Mouse (Mus musculus): ENCODE measurements around the gene Psmd13.
A peak's percentile ranks its signal among the peaks of the same experiment; 100 is the strongest.
"Not testable (repeated sequence)": the region's sequence is repeated elsewhere in the genome, so short reads cannot be mapped to it uniquely, and the experiment has no call there.

The Psmd13 gene

DNA sequence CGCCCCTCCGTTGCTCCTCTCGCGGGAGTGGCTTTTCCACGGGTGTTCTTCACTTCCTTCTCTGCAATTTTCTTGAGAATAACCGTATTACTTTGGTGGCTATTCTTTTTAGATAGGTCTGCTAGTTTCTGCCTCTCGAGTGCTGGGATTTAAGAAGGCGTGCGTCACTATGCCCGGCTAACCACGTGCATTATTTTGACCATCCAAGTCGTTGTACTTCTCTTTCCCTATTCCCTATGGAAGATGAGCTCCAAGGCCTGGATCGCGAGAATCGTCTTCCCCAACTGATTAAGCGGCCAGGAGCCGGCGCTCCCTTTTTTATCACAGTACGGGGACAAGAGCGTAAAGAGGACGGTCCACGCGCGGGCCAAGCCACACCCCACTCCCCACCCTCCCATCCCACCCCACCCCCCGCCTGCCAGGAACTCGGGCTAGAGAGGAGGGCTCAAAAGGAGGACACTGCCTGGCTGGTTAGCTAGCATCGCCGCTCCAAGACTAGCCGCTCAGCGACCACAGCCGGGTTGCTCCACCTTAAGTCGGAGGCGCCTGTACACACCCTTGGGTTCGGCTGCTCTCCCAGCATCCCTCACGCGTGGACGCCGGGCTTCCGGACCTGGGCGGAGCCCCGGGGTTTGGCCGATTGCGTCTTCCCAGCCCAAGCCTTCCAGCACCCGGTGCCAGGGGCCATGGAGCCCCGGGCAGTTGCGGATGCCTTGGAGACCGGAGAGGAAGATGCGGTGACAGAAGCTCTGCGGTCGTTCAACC lies 24.8 kb upstream of the Psmd13 start, which contains the start of gene Ric8a:
Gene Ric8a, plus strand, starts transcription at position 173 of the 765 bp plus-strand sequence.
- peak; percentile 65 to 89 for DNase-seq (ENCODE audit: low spot score in 2 of 2)

DNA sequence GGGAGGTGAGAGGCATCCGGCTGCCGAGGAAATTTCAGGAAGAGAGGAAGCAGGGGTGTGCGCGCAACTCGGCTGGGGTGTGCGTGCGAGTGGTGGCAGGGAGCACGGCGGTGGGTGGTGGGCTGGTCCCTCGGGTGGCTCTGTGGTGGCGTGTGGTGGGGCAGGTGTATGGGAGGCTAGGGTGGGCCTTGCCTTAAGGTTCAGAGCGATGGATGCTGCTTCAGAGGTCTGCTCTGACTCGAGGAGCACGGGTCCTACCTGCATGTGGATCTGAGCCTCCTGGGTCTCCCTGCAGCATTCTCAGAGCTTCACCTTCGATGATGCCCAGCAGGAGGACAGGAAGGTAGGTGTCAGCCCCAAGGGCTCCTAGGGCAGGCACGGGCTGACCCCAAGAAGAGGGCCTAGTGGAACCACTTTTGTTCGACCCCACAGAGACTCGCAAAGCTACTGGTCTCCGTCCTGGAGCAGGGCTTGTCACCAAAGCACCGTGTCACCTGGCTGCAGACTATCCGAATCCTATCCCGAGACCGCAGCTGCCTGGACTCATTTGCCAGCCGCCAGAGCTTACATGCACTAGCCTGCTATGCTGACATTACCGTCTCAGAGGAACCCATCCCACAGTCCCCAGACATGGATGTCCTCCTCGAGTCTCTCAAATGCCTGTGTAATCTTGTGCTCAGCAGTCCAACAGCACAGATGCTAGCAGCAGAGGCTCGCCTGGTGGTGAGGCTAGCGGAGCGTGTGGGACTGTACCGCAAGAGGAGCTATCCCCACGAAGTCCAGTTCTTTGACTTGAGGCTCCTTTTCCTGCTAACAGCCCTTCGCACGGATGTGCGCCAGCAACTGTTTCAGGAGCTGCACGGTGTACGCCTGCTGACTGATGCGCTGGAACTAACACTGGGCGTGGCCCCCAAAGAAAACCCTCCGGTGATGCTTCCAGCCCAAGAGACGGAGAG lies 23.9 kb upstream of the Psmd13 start, which contains the start of gene Bet1l:
Gene Bet1l, minus strand, starts transcription at position 28 of the 956 bp plus-strand sequence.
- DNase-seq (ENCODE audit: low spot score in 2 of 2), result peak in 1 of 2 experiments; percentile 40

DNA sequence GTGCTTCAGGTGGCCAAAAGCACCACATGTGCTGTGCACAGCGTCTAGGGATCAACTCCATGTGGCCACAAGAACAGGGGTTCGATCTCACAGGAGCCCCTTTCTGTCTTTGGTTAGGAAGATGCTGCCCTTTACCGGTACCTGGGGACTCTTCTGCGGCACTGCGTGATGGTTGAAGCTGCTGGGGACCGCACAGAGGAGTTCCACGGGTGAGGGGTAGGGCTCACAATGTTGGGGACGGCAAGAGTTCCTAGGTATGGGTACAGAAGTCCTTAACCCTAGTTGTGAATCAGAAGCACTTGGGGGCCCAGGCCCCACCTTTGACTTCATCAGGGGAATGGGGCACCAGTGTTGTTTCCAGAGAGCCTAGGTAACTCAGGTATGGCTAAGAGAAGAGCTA lies 23.0 kb upstream of the Psmd13 start:
- no peak for DNase-seq (ENCODE audit: low spot score in 2 of 2)

DNA sequence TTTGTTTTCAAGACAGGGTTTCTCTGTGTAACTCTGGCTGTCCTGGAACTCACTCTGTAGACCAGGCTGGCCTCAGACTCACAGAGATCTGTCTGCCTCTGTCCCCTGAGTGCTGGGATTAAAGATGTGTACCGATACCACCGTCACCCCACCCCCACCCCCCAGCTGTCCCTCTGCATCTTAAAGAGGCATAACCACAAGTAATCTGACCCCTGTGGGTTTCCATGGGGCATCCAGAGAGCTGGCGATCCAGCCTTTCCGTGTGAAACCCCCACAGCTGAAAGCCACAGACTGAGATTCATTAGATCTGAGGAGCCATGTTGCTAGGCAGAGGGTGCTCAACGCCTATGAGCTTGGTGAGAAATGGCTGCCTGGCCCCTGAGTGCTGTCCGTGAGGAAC lies 21.8 kb upstream of the Psmd13 start:
- no peak for DNase-seq (ENCODE audit: low spot score in 2 of 2)

DNA sequence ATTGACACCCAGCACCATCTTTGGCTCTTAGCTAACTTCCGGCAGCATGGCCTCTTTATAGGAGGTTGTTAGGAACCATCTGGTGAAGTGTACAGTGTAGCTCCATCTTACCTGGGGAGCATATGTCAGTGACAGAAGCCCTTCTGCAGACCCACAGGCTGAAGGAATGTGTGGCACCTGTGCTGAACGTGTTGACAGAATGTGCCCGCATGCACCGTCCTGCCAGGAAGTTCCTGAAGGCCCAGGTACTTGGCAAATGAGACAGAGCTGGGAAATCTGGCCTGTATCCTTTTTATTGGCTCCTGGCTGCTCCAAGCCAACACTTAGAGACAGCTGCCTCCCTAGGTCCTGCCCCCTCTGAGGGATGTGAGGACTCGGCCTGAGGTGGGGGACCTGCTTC lies 21.0 kb upstream of the Psmd13 start:
- DNase-seq (ENCODE audit: low spot score in 2 of 2), result no peak

DNA sequence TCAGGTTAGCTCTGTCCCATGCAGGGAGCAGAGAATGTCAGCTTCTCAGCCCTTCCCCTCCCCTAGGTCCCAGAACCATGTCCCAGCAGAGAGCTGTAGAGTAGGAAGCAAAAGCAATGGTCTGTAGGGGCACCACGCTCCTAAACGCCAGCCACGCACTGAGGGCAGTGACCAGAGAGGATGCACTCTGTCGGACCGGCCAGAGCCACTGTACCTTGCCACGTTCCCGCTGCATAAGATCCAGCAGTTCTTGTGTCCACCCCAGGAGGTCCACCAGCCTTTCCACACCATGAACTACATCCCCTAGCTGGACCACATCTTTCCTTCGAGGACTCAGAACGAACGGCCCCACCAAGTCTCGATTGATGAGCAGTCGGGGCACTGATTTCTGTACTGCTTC lies 17.0 kb upstream of the Psmd13 start:
- DNase-seq (ENCODE audit: low spot score in 2 of 2), result no peak

DNA sequence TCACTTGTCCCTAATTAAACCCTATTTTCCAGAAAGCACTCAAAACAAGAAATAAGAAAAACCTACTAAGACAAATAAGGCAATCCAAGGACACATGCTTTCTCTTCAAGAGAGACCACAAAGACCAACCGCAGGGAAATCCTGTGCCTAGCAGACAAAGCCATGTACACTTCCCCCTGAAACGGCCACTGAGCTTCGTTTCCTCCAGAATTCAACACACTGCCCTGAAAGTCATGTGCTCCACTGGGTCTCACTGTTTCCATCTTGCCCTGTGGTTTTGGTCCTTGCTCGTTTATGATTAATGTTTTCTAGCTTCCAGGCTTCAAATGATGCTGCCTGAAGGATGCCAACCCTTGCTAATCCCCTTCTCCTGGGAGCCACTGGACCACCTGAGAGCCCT lies 7.5 kb upstream of the Psmd13 start:
- DNase-seq (ENCODE audit: low spot score in 2 of 2), result no peak

DNA sequence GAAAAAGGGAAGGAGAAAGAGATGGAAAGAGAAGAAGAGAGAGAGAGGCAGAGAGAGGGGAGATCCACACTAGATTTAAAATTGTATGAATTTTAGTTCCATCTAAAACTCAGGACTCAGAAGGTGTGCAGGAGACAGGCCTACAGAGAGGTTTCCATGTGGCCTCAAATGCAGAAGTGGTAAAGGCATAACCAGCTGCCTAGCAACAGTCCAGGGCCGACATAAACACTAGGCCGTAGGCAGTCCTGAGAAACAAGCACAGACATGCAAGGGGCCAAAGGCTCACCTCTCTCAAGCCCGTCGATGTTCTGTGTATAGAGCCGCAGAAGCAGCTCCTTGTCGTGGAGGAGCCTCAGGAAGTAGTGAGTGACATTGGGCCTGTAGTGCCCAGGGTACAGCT lies 4.4 kb upstream of the Psmd13 start:
- DNase-seq (ENCODE audit: low spot score in 2 of 2), result no peak

DNA sequence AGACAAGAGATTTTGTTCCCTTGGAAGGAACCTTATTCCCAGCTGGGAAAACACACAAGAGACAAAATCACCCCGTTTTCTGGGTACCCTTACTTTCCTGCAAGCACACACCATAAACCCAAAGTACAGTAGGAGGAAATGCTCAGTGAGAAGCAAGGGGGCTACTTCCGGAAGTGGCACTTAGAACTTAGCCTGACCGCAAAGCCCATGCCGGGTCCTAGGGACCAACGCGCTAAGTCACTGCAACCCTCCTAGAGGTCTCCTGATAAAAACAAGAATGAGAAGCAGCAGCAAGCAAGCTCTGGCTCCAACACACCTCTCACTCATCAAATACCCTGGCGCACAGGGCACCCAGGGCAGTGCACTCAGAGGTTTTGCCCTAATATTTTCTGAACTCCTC lies 2.4 kb upstream of the Psmd13 start:
- DNase-seq (ENCODE audit: low spot score in 2 of 2), result no peak

DNA sequence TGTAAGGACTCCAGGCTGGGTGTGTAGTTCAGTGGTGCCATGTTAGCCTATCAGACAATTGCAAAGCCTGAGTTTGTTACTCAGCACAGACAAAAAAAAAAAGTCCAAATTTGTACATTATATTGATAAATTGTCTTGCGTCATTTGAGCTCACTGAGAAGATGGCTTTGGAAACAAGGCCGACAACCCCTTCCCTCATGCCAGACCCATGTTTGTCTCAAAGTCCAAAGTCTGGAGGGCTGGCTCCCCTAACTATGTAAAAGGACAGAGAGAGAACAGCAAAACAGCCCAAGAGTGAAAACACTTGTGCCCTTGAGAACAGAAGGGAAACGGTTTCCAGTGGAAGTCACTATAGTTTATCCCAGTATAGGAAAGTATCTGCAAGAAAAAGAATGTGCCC lies 1.3 kb upstream of the Psmd13 start:
- DNase-seq (ENCODE audit: low spot score in 2 of 2), result no peak

DNA sequence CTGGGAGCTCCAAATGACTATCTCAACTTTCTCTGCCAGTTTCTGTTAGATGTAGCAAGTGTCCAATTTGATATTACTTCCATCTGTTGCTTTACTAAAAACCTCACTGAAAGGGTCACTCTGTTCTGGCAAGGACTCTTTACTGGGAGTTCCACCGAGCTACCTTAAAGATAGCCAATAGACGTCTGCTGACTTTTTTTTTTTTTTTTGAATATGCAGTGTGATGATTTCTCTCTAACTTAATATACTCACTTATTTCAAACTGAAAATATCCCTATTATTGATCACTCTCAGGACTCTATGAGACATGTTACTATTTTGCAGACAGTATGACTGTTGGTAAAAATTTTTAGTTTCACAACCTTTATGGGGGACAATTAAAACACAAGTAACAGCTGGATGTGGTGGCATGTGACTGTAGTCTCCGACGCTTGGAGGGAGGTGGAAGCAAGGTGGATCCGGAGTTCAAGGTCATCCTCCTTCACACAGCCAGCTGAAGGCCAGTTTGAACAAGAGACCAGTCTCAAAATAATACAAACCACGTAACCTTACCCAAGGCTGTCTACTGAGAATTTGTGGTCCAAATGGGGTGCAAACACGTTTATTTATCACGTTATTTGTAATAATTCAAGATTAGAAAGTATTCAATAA lies 778 bp upstream of the Psmd13 start:
- no peak for DNase-seq (ENCODE audit: low spot score in 2 of 2)

DNA sequence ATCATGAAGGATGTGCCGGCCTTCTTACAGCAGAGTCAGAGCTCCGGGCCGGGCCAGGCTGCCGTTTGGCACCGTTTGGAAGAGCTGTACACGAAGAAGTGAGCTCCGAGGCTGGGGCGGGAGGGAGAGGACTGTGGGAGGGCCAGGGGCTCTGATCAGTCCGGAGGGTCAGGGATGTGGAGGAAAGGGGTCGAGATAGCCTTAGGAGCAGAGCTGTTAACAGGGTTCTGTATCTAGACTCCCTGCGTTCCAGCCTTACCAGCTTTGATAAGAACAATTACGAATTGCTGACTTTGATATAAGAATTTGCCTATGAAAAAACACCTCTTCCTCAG lies 668 bp downstream of the Psmd13 start:
- no peak for DNase-seq (ENCODE audit: low spot score in 2 of 2)

DNA sequence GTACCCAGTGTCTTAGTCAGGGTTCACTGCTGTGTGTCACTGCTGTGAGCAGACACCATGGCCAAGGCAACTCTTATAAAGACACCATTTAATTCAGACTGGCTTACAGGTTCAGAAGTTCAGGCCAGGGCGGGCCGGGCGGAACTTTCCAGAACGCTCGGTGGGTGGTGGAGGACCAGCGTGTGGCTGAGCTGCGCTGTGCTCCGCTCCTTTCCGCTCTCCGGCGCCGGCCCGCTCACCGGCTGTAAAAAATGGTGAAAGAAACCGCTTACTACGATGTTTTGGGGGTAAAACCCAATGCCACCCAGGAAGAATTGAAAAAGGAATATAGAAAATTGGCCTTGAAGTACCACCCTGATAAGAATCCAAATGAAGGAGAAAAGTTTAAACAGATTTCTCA lies 8.9 kb downstream of the Psmd13 start:
- not testable (repeated sequence) for DNase-seq (ENCODE audit: low spot score in 2 of 2)

DNA sequence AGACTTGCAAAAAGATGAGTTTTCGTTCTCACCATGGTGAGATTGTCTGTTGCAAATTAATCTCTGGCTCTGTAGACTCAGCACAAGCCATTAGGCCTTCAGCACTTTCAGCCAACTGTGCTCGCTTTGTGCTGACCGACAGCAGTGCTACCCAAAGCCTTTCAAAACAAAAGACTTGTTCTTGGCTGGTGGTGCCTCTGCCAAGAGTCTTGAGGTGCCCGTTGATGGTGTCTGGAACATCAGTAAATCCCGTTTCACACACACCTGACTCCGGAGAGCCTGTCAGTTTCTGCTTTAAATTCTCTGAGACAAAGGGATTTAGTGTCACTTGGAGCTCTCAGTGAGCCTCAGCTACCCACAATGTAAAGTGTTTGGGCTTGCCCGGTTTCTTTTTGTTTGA lies 12.3 kb downstream of the Psmd13 start:
- DNase-seq (ENCODE audit: low spot score in 2 of 2), result no peak

DNA sequence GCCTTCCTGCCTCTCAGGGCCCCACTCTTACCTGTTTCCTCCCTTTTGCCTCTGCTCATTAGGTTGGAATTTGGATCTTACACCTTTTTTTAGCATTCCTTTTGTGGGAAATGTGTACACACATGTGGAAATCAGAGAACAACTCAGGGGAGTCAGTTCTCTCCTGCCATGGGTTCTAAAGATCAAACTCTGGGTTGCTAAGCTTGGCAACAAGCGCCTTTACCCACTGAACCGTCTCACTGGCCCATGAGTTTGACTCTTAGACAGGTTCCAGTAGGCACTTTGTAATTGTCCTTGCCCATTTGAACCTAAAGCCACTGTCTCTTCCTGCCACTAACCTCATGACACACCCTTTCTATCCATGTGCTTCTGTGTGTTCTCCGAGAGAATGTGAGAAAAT lies 12.8 kb downstream of the Psmd13 start:
- DNase-seq (ENCODE audit: low spot score in 2 of 2), result no peak

DNA sequence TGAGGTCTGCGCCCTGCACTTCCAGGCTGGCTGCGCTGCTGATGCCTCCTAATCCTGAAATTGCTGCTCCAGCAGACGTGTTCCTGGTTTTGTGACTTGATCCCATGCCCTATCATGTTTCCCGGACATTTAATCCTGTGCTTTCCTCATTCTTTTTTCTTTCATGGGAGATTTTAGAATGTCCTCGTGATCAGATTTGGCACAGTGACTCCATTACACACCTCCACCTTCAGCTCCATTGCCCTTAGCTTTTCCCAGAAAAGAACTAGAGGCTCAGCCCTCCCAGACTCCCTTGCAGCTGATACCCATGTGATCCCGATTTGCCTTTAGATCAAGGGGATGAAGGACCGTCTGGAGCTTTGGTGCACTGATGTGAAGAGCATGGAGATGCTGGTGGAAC lies 16.1 kb downstream of the Psmd13 start:
- DNase-seq (ENCODE audit: low spot score in 2 of 2), result no peak

DNA sequence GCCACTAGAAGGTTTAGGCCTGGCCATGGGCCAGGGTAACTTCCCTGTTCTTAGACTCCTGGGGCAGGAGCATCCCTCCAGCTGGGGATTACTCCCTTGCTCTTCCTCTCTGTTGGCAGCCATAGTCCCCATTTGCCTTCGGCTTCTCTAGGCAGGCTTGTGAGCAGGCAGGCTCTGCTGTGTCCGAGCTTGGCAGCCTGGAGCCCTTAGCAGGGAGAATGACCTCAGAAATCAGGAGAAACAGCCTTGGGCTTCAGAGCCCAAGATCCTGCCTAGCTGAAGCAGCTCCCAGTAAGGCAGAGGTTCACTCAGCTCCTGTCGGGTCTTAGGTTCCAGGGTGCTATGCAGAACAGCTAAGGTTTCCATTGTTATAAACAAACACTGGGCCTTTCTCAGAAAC lies 17.4 kb downstream of the Psmd13 start:
- DNase-seq (ENCODE audit: low spot score in 2 of 2), result no peak

DNA sequence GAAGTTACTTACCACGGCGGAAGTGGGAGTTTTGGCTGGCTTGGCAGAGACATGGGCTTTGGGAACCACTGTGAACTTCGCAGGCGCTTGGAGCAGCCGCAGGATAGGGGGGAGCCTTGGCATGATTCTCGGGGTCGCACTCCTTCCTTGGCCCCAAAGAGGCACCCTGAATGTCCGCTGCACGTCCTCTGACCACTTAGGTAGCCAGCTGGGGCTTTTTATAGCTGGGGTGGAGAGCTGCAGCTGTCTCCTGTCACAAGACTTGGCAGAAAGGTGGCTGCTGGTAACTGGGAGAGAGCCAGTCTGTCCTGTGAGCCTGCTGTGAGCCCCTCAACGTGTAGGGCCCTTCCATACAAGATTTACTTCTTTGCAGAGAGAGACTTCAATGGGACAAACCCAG lies 18.5 kb downstream of the Psmd13 start, which contains the start of gene Cox8b:
Gene Cox8b, minus strand, starts transcription at position 227 of the 400 bp plus-strand sequence.
- no peak for DNase-seq (ENCODE audit: low spot score in 2 of 2)

DNA sequence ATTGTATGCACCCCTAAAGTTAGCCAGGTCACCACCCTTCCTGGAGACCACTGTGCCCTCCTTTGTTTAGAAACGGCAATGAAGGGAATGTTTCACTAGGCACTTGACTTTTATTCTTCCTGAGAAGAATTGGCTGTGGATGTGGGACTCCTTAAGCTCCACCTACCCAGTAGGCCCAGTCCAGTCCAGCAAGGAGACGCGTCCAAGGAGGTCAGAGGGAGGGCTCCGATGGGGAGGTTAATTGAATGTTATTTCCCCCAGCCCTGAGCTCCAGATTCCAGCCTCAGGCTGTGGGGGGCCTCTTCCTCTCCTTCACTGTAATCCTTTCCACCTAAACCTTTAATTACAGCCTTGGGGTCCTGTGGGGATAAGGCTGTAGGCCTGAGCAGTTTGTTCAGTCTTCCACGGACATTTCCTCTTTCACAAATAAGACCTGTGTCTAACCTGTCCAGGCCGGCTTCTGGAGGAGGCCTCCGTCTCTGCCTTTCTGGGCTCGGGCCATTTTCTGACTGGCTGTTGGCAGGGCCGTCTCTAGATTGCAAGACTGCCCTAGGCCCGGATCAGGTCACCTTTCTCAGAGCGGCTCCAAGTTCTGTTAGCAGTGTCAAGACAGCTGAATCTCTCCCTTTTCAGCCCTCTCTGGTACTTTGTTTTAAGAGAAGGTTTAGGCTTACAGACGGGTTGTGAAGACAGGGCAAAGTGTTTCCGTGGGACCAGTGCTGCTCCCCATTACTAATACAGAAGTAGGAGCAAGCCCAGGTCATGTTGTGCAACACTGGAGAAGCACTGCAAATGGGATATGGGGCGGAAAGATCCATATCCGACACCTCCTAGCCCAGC lies 20.5 kb downstream of the Psmd13 start:
- DNase-seq (ENCODE audit: low spot score in 2 of 2), result no peak

DNA sequence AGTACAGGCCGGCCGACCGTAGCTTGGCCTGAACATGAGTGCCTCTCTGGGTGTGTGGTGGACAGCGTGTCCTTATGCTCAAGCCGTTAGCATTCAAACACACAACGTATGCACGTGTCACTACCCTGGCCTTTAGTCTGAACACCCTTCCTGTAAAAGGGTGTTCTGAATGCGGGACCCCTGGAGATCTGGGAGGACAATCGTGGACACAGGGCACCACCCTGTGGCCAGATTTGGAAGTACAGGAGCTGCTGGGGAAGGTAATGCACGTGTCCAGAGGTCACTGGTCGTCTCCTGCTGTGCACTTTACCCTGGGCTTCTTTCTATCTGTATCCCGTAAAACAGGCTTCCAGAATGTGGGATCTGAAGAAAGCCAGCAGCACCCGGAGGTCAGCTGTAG lies 21.4 kb downstream of the Psmd13 start:
- DNase-seq (ENCODE audit: low spot score in 2 of 2), result peak in 1 of 2 experiments; percentile 74

DNA sequence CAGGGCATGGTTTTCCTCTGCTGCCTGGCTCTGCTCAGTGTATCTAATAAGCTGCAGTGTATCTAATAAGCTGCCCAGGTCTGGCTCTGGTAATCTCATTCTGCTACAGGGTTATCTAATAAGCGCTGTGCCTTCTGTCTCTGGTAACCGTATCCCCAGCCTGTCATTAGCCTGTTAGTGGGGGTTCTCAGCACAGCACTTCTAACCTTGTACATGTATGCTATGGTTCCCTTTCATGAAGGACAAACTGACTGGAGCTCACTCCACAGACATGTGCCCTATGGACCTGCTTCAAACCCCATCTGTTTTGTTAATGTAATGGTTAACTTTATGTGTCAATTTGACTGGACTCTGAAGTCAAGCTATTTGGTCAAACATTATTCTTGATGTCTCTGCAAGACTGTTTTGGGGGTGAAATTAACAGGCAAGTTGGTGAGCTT lies 23.9 kb downstream of the Psmd13 start:
- DNase-seq (ENCODE audit: low spot score in 2 of 2), result no peak
